Mouse (Mus musculus): ENCODE measurements at regions not wholly inside any gene's neighbourhood (a gene's known extent, or its start where the extent isn't known, plus 50 kb on each side); places are given as distances from the start of the nearest gene placed in this dataset.
A peak's percentile ranks its signal among the peaks of the same experiment; 100 is the strongest.

DNA sequence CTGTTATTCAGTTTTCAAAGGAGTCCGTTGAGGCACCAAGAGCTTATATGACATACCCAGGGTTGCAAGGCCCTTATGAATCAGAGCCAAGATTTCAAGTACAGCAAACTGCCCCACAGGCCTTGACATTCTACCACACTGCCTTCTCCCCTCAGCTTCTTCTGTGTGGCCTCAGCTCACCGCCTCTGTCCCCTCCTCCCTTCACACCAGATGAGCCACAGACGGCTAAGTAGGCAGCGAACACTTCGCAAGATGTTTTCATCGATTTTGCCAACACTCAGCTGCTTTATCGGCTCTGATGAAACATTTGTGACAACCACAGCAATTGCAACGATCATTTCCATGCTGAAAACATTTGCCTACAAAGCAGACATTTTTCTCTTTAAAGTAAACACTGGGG lies 556.7 kb downstream of the Insc start:
- no peak for DNase-seq

DNA sequence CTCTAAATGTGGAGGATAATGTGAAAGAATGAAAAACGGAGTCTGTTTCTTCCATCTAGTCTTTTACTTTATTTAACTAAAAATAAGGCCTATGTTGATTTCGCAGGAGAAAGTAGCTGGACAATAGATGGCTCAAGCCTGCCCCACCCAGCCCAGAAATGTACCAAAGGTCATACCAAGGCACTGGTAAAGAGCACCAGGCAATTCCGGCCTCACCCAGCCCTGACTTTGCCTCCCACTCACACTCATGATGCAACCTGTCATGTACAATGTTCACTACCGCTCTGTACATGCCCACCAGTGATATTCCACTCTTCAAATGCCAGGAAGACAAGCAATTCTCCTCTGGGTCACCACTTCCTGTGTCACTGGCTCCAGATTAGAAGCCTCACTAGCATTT lies 564.9 kb downstream of the Insc start:
- DNase-seq = no peak

DNA sequence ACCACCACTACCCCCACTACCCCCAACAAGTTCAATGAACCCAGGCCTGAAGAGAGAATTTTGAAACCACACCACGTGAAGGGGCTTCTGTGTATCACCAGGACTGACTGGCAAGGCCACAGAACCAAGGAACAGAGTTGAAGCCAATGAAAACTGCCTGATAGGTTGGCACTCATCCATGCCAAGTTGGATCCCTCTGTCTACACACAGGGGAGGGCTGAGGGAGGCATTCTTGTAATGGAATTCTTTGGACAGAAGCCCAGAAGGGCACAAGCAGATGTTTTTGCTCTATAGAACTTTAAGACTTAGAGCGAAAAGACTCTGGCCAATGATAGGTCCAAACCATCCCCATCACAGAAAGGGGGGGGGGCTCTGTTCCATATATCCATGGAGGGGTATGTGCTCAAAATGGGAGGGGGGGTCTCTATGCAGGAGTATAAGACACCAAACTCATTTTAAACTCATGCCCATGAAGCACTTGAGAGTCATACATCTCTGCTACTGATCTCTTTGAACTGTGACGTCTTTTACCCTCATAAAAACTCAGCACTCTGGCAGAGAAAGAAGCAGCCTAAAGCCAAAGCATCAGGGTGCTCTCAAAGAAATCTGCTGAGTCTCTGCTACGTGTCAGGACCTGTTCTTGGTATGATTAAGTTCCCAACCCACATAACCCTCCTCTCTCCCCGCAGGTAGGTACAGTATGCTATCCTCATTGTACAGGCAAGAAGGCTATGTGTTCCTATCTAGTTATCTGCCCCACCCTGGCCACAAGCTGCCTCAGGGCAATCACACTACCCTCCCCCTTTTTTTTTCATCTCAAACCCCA lies 567.1 kb downstream of the Insc start:
- DNase-seq = no peak

DNA sequence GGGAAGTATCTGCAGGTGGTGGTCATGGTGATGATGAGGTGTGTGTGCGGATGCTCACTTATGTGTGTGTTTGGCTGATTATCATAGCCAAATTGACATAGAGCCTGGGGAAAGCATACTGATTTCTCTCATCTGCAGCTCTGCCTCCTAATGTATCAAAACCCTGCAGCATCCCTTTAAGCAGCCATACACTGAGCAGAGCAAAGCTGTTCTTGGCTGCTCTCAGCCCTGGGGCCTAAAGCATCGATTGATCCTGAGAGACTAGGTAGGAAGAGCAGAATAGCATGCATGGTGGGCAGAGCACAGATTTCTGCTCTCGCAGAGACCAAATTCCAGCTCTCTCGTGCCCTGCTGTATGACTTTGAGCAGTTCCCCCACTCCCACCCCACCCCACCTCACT lies 576.0 kb downstream of the Insc start:
- no peak for DNase-seq

DNA sequence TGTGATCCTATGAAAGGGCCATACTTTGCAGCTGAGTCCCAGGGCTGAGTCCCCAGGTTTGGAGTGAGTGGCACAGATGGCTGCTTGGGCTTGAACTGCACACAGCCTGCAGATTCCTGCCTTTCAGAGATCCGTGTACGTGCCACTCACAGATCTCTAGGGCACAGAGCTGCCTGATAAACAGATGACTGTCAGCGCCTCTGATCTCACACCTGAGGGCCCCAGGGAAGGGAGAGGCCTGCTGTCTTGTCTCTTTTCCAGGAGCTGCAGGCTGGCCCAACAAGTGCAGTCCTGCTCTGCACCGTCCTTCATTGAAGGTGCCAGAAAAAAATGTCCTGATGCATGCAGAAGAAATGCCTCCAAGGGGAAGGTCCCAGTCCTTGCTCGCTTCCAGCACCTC lies 579.5 kb downstream of the Insc start:
- no peak for DNase-seq

DNA sequence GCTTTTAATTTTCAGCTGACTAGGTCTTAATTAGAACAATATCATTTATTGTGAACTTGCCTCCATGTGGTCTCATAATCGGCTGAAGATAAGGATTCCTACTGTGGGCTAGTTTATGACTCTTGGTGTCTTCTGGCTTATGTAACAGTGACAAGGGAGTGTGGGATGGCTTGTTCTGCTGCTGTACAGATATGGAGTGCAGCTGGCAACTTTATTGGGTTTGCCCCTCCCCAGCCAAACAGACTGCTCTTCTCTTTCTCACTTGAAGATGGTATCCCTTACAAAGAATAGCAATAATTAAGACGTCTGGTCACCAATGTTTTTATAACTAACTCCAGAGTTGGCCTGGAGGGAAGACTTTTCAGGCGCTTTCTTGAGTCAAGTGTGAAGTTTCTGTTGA lies 584.8 kb downstream of the Insc start:
- no peak for DNase-seq

DNA sequence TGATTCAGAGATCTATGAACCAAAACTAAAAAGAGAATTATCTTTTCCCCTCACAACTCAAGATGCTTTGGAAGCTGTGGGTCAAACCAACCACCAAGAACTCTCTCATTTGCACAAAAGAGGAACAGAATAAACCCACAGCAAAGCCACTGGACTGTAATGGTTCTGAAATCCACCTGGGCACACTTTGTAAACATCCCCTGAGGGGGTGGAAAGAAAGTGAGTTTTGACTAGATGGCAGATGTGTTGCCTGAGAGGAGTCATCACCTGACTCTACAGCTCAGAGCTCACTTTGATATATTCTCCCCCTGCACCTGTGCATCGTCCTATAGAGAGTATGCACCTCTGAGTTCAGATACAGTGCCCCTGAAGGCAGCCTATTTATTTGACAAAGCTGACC lies 588.2 kb downstream of the Insc start:
- DNase-seq = no peak

DNA sequence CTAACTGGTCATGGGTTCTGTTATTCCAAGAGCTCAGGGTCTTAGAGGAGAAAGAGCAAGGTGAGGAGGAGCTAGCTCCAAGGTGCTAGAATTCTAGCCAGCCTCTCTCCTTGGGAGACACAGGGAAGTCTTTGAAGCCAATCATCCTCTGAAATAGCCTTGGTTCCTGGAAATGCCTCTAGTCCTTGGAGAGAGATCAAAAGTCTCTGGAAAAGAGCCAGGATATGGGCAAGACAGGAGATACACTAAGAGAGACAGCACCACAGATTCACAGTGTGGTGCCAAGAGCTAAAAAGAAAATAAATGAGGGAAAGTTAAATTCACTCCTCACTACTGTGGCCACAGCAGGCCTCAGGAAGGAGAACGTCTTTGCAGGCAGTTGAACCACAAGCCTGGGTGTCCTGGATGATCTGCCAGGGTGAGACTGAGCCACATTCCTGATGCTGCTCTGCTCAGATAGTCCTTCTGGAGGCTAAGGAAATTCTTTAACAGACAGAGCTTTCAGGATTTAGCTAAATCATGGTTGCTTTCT lies 589.6 kb downstream of the Insc start:
- DNase-seq = no peak

DNA sequence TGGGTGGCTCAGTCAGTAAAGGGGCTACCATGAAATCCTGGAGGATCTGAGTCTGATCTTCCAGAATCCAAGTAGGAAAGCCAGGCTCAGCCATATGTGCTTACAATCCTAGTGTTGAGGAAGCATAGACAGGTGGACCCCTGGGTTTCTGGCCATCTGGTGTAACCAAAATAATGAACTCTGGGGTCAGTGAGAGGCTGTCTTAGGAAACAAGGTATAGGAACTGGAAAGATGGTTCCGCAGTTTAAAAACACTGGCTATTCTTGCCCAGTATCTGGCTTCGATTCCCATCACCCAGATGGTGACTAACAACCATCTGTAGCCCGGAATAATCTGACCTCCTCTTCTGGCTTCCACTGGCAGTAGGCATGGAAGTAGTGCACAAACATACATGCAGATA lies 591.6 kb downstream of the Insc start:
- no peak for DNase-seq

DNA sequence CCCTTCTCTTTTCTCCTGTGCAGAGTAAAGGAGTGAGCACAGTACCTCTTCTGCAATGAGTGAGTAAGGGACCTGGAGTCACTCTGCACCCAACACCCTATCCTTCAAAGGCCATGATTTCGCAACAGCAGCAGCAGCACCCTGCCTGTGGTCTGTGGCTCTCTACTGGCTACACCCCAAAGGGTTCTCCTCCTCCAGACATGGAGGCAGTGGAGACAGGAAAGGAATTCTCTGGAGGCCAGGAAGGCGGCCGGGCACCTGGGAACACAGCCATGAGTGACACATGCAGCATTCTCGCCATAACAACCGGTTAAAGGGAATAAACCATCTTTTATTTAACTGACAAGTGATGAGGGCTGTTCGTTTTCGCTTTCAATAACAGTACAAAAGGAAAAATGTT lies 596.7 kb downstream of the Insc start:
- no peak for DNase-seq

DNA sequence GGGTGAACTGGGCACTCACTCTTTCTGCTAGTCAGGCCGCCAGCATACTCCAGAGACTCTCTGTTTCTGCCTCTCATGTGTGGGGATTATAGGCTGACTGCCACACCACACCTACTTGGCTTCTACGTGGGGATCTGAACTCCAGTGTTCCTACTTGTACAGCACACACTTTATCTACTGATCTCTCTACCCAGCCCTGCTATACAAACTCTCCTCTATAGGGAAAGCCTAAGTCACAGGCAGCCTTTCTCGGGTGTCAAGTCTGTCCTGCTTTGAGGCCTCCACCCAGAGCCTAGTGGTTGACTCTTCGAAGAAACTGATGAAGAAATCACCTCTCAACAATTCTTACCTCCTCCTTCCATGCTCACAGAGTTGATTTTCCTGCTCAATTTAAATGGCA lies 597.5 kb downstream of the Insc start:
- no peak for DNase-seq

DNA sequence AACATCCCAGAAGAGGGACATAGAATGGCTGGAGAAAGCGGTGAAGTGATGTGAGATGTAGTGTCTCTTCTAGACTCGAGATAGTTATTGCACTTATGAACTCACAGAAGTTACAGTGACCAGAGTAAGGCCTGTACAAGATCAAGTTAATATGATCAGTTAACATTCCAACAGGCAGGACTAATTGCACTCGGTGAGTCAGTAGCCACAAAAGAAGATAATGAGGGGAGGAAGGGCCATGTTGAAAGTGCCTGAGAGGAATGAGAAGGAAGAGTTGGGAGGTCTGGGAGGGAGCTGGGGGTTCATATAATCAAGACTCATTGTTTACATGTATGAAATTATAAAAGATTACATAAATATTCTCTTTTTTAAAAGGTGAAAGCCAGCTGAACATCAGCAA lies 602.3 kb downstream of the Insc start:
- DNase-seq = no peak

DNA sequence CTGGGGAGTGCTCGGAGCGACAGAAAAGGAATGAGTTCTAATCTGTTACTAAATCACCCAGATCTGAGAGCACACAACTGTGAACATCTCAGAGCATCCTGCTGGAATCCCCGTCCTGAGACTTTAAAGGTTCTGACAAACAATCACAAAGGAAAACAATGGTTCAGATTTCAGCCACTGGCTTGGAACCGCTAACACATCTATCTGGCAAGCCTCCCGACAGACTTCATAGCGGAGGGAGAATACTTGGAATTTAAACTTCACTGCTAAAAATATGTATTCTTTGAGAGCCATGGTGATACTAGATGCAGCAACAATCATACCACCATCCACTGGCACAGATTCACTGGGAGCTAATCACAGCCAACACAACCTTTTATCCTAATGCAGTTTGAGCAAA lies 615.2 kb downstream of the Insc start:
- DNase-seq = no peak

DNA sequence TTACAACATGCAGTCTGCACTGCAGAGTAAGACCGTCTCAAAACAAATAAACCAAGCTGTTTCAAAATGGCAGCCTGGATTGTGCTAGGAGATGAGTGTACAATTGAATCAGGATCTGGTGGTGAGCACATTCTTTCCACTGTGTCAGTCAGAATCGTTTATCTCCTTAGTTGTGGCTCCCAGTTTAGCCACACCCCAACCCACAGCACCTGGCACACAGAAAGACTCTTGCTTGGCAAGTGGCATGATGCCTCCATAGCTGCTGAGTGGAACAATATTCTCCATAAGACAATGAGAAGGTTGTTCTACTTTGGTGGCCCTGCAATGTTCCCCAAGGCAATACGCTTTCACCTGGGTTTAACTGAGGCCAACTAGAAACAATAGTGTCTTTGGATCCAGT lies 616.6 kb downstream of the Insc start:
- DNase-seq = no peak

DNA sequence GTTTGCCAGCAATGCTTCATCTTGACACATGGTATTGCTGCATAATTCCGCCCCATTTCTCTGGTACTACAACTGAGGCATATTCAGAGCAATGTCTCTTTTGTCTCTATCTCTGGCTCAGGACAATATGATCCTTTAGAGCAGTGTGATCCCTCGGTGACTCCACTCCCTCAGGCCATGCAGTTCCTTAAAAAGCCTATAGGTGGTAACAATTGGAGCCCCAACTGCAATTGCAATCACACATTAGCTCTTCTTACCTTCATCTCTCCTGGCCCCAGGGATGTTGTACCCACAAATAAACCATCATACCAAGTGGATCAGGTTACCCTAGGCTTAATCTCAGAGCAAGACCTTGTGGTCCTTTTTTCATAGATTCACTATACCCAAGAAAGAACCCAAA lies 618.6 kb downstream of the Insc start:
- DNase-seq = no peak

DNA sequence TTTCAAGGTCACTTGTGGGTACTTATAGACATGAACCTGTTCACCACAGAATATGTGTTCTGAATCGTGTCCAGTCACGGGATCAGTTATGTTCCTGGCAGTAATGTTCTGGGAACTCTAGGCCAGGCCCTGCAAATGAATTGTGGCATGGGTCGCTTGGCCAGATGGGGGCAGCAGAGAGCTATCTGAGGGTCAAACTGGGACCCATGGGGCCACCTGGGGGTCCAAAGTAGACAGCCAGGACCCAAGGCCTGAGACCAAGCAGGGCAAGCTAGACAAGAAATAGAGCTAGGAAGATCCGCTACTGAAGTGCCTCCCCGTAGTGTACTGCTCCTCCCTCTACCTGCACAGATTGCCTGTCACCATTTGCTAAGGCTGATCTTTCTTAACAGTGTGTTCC lies 623.4 kb downstream of the Insc start:
- DNase-seq = peak; percentile 63

DNA sequence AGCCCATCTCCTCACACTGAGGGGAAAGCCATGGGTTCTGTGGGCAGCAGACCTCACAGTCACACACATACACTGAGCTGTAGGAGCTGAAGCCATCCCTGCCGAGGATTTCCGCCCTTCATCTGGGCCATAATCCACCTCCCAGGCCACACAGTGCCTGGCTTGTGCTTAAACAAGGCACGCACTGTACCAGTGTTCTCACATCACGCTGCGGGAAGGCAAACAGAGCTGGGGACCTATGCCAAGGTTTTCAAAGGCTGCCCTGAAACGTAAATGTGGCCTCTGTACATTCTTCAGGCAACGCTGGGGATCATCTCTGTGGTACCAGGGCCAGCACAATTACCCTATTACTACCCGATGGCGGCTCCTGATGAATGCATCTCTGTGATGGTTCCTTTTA lies 627.6 kb downstream of the Insc start:
- no peak for DNase-seq

DNA sequence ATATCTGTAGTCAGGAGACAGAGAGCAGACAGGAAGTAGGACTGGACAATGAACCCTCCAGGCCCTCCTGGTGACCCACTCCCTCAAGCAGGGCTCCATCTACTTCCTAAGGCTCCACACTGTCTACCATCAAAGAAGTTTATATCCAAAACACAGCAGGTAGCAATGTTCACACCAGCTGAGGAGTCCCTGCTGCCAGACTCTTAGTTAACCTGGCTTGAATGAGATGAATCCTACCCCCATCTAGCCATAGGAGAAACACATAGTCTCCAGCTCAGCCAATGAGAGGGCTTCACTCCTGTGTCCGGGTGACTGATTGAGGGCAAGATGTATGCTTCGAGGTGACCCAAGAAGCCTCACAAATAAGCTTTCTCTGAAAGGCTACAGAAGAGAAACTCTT lies 629.4 kb downstream of the Insc start:
- DNase-seq = no peak

DNA sequence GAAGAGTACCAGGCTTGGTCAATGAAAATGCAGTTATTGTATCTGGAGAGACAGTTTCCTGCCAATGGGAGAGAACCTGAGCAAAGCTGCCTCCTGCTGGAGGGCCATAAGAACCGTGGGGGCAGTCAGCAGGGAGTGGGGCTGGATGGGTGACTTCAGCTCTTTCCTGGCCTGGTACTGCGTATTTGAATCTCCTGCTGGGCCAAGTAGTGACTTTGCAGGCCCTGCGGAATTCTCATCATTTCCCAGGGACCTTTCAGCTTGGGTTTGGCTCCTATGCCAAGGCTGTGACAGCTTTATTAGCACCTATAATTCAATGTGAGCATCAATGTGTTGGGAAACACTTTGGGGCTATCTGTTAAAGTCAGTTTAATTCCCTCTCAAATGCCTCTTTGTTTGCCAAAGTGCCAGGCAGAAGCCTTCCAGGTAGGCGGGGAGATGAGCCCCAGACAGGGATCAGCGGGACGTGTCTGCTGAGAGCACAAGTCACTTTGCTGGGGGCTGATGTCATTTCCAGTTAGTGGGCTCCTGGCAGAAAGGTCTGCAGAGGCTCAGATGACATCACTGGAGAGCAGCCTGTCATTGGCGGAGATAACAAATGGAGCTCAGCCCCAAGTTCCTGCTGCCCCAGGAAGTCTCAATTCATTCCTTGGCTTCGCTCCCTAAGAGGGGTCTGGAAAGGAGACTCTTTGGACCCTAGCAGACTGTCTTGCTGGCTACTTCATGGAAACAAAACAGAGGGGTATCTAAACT lies 630.5 kb downstream of the Insc start:
- DNase-seq = no peak

DNA sequence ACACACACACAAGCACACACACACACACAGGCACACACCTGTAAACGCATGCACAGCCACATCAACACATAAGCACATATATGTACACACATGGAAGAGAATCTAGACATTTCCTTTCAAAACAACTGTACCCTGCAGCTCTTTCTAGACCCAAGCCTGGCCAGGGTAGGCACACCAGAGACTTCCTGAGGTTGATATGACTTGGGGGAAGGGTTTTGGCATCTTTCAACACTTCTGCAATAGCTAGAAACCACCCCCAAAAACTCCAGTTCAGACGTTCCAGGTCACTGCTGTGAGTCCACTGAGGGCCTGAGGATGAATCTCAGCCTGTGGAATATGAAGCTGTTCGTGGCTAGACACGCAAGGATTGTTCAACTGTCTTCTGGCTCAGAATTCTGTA lies 632.6 kb downstream of the Insc start:
- no peak for DNase-seq

DNA sequence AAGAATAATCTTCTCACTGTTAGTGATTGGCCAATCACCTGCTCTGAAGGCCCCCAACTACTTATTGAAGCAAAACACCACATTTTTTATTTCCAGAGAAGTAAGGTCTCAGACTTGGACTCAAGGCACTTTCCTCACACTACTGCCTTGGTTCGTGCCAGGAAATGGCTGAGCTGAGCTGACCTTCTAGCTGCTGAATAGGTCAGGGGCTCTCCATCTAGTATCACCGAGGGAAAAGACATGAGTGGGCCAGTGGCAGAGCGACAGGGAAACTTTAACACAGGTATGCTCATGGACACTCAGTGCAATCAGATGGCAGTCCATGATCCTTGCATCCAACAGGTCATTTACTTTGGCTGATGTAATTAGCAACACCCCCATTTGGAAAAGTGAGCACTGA lies 635.3 kb downstream of the Insc start:
- DNase-seq = no peak

DNA sequence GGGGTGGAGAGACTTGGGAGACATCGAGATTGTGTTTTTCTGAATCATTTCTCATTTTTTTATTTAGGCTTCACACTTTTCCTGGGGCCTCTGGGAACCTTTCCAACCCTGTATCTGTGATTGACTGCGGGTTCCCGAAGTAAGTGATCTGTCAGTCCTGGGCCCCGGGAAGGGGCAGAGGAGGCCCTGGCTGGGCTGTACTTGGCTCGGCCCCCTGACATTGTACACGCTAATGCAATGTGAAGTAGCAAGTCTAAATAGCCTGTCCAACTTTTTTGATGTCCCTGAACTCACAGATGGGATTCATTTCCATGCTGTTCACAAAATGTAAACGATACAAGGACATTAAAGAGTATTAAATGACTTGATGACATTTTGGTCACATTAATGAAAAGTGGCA lies 636.1 kb downstream of the Insc start:
- no peak for DNase-seq

DNA sequence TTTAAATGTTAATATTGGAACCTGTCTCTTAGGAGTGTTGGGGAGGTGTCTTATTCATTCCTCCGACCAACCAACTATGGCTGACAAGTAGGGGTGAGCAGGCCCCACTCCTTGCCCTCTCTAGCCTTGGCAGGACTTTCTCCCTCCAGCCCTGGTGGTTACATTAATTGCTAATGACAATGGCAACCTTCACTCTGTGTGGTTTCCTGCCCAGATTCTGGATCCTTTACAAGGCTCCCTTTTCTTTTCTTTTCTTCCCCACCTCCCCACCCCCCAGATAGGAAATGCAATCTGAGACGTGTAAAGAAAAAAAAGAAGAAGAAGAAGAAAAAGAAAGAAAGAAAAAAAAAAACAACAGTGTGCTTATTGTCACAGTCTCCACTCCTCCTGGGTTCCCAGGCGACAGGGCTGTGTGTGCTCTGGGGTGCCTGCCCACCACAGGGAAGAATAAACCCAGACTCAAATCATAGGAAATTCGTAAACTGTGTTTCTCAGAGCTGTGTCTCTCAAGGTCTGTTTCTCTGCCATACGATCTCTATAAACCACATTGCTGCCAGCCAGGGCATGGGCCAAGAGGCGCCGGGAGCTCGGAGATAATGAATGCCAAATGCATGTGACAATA lies 637.6 kb downstream of the Insc start:
- DNase-seq = no peak

DNA sequence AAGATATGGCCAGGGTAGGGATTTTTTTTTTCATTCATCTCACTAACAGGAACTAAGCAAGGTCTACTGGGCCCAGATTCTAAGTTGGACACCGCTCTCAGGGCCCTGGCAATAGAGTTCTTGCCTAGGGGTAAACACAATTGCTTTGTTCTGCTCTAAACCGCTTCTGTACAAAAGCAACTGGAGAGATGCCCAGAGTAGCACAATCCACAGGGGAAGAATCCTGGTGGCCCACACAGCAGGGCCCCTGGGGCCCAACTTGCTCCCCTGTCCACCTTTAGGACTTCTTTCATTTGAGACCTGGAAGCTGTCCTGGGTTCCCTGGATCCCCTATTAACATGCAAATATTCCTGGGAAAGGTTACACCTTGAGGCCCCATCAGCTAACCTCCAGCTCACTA lies 639.4 kb downstream of the Insc start:
- DNase-seq = no peak
